Mouse (Mus musculus): Measurements from ENCODE around the gene Xirp2. TPM values are rescaled to one million over a fixed set of nuclear protein-coding genes. Genes with fewer than 3 reads are reported as not detected.
A peak's percentile ranks its signal among the peaks of the same experiment; 100 is the strongest.

Gene Xirp2
- polyA plus RNA-seq, 1 experiment from 2014 or later: not detected

GRCm38 (mm10) chr2:67567141-67567680 lies 121.4 kb downstream of the Xirp2 start:
- peaks cover 13% of the 10 kb centered on the region for H3K27me3 ChIP-seq (replicated peaks; ENCODE audit: low read depth, poor library complexity, severe bottlenecking)
- peak overlapping the region; percentile 79 for H3K4me3 ChIP-seq
- no peak overlapping the region for H3K27ac ChIP-seq (replicated peaks)
- no peaks in the 10 kb centered on the region for H3K9me3 ChIP-seq
- H3K36me3 ChIP-seq (replicated peaks): no peaks in the 10 kb centered on the region
- 17% methylated on average over 8 of the region's 8 CpGs for WGBS
- peaks cover 19% of the 10 kb centered on the region for H3K4me1 ChIP-seq
- DNase-seq (ENCODE audit: low spot score): peak; percentile 22

Other genes starting within 250 kb of the Xirp2 start
- gene Gm21830, start 32.3 kb upstream of the Xirp2 start, polyA plus RNA-seq (2016; fragmentation: Nextera tagmentation; extraction: Ambion mirVana): not detected in 2 replicates
- not detected in 2 replicates for gene Gm26727, start 12.8 kb upstream of the Xirp2 start, polyA plus RNA-seq (2016; fragmentation: Nextera tagmentation; extraction: Ambion mirVana)
- 5.3 and 6.0 TPM in 2 replicates for gene B3galt1, start 119.9 kb downstream of the Xirp2 start, polyA plus RNA-seq (2016; fragmentation: Nextera tagmentation; extraction: Ambion mirVana)